Mouse (Mus musculus): Measurements from ENCODE around the gene E130116L18Rik.
"Not testable (repeated sequence)": the region's sequence is repeated elsewhere in the genome, so short reads cannot be mapped to it uniquely, and the experiment has no call there.

E130116L18Rik gene

DNA sequence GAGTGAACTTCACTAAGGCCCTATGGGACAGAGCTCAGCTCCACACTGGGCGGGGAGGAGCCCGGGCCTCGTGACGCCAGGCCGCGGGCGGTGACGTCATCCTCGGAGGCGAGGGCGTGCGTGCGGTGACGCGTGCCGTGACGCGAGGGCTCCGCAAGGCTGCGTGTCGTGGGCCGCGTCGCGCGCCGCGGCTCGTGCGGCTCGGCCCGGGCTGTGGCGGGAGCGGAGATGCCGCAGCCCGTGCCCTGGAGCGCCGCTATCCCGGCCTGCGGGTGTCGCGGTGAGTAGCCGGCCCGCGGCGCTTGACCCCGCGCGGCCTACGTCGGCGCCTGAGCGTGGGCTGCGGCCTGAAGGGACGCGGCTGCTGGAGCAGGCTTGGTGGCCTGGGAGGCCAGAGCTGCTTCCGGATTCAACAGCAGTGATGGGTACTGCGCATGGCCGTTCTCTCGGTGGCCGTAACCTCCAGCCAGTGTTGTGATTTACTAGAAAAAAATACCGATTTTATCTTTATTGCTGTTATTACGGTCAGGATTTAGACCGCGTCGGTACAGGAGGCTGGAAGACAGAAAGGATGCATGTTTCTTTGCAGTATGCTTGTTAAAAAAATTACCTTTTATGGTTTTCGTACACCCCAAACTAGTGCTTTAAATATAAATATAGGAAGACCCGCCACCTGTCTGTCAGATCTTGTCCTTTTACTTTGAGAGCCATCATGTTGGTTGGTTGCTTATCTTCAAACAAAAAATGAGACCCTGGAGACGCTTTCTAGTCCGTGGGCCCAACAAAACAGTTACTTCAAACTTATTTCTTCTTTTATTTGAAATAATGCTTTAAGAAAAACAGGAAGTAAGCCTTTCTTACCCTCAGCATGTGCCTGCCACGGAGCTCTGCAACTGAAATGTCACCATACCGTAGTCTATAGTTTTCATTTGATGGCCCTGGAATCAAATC lies at the start of gene E130116L18Rik:
E130116L18Rik (minus strand) TSS at position 402 of the 951 bp plus-strand sequence.
- peak; percentile 62 for DNase-seq (ENCODE audit: low read depth, low spot score)

DNA sequence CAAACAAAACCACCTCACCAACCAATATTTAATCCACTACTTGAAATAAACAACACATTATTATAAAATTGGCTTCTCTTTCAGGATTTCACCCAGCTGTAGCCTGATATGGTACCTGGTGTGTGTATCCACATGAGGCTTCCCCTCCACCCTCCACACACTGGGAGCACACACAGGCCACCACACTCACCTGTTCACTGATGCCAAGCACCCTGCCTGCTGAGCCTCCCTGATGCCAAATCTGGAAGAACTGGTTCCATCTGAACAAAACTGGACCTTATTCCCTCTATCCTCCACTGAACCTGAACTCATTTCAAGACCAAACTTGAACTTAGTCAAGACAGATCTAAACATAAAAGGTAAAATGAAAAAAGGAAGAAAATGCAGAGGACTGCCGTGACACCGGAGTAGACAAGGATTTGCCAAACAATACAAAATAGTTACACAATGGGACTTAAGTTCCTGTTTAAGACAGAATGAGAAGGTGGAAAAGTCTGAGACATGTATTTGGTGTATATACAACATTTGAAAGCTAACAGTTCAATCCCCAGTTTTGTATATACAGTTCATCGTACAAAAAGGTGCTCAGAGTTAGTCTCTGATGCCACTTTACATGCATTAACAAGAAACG lies 45.4 kb upstream of the E130116L18Rik start:
- no peak for DNase-seq (ENCODE audit: low read depth, low spot score)

DNA sequence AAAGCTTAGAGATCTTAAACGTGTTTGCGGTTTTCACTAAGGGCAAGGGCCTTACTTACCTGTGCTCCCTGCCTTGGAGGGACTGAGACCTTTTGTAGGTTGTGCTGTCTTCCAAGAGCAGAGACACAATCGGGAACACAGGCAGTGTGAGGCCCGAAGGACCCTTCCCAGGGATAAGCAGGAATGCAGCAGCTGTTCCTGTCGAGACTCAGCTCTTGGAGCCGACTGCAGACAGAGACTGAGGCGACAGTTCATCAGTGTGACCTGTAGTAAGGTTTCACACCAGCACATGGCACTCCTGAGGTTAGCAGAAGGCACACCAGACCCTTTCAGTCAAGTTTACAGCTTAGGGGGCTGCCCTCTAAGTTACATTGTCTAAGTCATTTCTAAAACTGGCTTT lies 39.3 kb upstream of the E130116L18Rik start:
- no peak for DNase-seq (ENCODE audit: low read depth, low spot score)

DNA sequence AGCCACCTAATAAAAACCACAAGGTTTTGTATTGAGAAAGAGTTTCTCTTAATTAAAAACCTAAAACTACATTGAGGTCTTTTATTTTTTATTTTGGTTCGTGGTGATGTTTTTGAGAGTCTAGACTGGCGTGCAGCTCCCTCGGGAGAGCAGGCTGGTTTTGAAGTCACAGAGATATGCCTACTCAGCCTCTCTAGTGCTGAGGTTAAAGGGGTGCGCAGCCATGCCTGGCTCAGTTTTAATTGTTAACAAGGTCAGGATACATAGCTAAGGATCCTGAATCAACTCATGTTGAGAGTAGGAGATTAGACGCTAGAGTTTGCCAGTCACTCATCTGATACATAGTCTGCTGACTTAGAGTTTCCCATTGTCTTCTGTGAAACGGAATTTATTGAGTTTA lies 38.5 kb upstream of the E130116L18Rik start:
- DNase-seq (ENCODE audit: low read depth, low spot score): no peak

DNA sequence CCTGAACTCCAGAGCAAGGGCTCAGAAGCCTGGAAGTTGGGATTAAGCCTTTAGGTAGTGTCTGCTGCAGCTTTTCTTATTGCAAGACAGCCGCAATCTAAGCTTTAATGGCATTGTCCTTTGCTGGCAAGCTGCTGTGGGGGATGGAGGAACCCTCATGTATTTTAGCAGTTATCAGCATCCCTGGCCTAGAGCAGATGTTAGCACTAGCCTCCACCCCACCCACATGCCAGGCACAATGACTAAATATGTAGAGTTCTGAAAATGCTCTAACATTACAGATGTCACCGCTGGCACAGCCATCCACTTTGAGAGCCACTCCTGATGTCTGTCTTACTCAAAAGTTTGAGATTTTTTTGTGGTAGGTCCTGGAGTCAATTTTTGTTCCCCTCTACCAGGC lies 33.7 kb upstream of the E130116L18Rik start:
- DNase-seq (ENCODE audit: low read depth, low spot score): peak; percentile 64

DNA sequence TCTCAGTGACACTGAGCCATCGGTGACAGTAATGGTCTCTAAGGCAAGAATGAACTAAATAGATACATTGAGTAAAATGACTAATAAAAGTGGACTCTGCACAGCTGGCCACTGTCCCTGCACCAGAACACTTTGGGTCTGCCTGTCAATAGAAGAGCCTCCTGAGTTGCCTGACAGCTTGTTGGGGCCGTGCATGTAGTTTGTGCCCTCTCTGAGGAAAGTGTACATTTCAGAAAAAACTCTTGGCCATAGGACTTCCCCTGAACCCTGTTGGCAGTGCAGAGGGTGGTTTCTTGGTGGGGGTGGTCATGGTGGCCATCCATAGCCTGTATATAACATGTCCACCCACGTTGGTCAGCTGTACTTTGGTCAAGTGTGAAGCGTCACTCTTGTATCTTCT lies 31.5 kb upstream of the E130116L18Rik start:
- no peak for DNase-seq (ENCODE audit: low read depth, low spot score)

DNA sequence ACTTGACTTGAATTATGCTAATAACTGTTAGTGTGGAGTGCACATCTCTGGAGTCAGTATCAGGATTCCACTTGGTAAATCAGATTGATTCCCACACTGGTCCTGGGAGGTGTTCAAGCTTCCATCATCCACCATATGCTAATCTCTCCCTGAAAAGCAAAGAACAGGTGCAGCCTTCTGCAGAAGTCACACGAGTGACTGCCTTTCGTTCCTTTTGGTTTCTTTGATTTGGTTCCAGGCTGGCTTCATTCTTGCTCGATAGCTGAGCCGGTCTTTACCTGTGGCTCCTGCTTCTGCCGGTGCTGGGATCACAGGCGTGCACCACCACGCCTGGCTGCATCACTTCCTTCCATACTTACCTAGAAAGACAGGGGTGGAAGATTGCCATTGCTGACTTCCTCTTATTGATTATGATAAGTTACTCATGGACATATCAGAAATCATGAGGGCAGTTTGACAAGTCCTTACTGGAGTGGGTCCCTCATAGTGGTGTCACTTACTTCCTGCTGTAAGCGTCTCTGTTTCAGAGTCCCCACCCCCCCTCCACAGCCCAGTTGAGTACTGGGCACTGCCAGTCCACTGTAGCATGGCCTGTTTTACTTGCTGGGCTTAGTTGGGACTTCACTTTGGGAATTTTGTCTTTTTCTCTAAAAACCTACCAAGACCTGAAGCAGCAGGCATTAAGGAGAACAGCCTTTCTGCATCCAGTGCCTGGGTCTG lies 30.0 kb upstream of the E130116L18Rik start:
- no peak for DNase-seq (ENCODE audit: low read depth, low spot score)

DNA sequence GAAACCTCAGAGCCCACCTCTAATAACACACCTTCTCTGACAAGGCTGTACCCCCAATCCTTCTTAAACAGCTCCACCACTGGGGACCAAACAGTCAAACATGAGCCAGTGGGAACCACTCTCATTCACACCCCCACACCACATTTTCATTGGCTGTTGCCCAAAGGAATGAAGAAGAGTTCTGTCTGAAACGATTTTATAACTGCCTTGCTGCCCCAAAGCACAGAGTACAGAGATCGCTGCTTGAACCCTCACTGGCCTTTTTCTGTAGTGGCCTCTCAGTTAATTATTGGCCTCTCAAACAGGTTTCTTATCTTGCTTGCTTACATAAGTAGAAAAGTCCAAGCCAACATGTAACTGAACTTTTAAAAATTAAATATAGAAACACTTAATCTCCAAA lies 29.5 kb upstream of the E130116L18Rik start:
- DNase-seq (ENCODE audit: low read depth, low spot score): no peak

DNA sequence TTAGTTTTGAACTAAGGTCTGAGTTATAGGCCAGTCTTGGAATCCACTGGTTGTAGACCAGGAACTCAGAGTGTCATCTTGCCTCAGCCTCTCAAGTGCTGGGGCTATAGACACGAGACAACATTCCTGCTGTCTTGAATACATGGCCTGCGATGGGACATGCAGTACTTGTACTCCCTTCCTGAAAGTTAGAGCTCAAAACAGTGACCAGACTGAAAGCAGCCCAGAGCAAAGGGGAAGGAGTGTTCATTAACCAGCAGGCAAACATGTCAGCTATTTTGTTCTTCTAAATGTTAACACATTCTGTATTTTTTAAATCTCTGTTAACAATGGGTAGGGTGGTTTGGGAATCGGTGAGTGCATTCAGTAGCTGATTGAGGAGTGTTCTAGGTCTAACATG lies 24.1 kb upstream of the E130116L18Rik start:
- DNase-seq (ENCODE audit: low read depth, low spot score): no peak

DNA sequence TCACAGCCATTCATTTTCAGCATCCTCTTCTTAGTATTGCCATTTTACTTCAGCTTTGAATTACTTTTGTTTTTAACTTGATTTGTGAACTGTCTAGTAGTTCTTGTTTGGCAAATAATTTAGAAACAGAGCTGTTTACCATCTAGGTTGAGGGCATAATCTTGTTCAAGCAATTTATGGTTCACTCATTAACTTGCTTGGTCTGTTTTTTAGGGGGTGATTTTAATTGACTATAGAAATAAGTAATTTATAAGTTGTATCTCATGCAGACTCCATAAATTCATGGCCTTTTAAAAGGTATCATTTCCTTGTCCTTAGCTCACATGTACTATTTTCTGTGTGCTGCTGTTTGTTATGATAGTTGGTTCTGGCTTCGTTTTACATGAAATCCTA lies 23.5 kb upstream of the E130116L18Rik start:
- DNase-seq (ENCODE audit: low read depth, low spot score): no peak

DNA sequence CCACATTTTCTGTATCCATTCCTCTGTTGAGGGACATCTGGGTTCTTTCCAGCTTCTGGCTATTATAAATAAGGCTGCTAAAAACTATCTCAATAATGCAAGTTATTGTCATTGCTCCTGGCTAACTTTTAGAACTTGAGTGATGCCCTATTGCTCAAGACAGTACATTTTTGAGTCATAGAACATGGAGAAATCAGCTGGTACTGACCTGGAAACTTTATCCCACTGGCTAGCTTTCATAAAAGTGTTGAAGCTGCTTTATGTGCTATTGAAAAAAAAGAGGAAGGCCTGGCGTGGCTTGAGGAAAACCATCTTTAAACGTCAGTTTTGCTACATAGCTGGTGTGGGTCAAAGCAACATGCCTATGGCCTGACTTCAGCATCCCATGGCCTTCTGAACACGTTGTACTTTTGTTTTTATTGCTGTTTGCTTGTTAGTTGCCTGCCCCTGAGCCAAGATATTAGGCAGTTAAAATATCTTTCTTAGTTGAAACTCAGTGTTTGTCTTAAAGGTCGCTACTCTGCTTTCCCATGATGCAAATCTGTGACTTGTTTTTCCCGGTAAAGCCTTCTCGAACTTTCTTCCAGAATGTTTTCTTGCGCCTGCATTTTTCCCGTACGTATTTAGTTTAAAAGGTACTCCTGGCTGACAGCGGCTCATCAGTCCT lies 23.0 kb upstream of the E130116L18Rik start:
- no peak for DNase-seq (ENCODE audit: low read depth, low spot score)

DNA sequence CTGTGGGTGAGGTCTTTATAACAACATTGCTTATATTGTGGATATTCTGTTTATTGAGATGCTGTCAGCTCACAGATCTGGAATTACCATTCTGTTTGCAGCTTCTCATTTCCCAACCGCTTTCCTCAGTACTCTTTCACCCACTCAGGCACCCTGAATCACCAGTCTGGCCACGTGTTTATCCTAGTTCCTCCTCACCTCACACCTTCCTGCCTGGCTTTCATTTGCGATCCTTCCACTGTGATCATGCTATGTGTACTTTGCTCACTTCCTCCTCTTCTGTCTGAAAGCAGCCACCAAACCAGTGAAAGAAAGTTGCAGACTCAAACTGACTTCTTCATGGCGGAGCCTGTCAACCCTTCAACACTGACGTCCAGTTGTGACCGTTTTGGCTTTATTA lies 20.1 kb upstream of the E130116L18Rik start:
- DNase-seq (ENCODE audit: low read depth, low spot score): no peak

DNA sequence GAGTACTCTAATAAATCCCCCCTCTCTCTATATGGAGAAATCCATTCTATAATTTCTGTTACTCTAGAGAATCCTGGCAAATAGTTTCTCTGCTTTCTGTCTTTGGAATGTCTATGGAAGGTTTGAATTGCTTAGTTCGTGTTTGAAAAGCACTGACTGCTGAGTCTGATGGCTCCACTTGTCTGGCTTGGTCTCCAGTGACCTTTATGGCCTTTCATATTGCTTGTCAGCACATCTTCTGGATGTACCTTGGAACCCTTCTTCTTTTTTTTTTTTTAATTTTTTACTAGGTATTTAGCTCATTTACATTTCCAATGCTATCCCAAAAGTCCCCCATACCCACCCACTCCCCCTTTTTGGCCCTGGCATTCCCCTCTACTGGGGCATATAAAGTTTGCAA lies 1.4 kb upstream of the E130116L18Rik start:
- DNase-seq (ENCODE audit: low read depth, low spot score): not testable (repeated sequence)

DNA sequence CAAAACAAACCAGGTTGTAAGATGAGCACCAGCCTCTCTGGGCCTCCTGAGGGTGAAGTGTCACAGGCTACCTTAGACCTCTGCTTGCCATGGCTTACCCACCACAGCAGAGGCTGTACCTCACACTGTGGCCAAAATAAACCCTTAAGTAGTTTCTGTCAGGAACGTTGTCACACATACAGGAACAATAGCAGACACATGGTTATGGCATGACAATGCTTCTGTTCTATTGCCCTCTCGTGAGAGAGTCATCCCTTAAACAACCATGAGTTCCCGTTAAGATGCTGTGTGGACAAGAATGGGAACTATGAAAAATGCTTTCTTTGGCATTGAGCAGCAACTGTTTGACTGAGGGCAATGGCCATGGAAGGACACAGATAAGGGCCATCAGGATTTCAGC lies 1.3 kb downstream of the E130116L18Rik start, which contains the start of gene Galnt11:
Galnt11 (plus strand) TSS at position 301 of the 400 bp plus-strand sequence.
- no peak for DNase-seq (ENCODE audit: low read depth, low spot score)

DNA sequence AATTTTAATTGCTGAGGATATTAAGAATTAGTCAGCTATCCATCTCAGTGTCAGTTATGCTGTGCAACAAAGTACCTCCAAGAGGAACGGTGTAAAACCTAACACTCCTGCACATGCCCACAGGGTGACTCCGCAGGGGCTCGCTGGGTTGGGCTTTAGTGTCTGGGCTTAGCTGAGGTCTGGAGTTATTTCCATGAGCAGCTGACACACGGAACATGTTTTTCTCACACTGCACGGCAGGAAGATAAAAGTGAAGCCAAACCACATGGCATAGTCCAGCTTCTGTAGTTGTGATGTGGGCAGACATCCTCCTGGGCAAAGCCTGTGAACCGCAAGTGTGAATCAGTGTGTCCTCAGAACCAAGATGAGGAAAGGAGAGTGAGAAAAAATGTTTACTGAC lies 7.9 kb downstream of the E130116L18Rik start:
- DNase-seq (ENCODE audit: low read depth, low spot score): peak; percentile 11

DNA sequence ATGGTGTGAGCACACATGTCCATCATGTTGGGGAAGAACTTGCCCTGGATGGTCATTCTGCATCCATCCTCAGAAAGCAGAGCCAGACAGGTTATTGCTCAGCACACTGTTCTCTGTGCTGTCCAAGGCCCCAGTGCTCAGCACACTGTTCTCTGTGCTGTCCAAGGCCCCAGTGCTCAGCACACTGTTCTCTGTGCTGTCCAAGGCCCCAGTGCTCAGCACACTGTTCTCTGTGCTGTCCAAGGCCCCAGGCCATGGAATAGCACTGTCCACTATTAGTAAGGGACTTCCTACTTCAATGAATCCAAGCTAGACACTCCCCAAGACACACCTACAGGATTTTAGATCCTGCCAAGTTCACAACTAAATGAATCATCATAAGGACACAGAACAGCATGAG lies 9.7 kb downstream of the E130116L18Rik start:
- peak; percentile 8 for DNase-seq (ENCODE audit: low read depth, low spot score)

DNA sequence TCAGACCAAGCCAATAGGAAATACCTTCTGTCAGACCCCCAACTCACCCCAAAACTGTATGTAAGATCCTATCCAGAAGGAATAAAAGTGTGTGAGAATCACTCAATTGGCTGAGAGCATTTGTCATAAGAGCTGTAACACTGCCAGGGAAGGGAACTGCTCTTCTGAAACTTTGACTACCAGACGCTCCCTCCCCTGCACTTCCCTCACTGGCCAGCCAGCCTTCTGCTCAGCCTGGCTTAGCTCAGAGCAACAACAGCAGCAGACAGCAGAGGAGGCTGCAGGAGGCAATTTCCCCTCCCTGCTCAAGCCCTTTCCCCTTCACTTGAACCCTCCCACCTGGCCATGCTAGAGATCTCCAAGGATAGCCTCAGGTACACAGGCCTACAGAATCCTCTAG lies 11.1 kb downstream of the E130116L18Rik start:
- DNase-seq (ENCODE audit: low read depth, low spot score): peak; percentile 38

DNA sequence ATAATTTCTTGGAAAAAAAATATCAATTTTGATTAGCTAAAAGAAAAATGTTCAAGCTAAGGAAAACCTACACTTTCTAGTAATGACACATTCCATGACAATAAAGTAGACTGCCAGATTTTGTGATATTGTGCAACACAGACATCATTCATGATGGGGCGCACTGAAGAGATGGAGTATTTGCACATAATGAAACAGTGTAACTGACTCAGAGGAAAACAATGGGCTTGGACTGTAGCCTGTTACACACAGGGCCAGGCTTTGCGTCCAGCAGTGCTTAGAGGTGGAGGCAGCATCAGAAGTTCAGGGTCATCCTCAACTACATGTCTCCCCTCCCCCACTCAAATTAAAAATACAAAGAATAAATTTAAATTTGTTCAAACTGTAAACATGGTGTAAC lies 32.4 kb downstream of the E130116L18Rik start:
- DNase-seq (ENCODE audit: low read depth, low spot score): no peak

DNA sequence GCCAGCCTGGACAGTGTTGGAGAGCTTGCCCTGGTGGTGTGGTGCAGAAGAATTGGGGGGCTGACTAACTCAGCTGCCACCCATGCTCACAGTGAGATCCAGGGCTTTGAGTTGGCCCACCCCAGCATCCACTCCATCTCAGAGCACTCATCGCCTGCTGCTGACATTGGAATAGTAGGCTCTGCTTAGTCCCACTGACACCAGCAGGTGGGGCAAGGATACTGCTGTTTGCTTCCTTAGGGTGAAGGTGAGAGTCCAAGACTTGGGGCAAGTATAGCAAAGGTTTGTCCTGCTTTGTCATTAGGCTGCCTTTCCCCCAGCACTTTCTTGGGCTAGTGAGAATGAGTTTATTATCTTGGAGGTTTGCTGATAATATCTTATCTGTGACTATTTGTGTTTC lies 34.2 kb downstream of the E130116L18Rik start:
- DNase-seq (ENCODE audit: low read depth, low spot score): no peak

DNA sequence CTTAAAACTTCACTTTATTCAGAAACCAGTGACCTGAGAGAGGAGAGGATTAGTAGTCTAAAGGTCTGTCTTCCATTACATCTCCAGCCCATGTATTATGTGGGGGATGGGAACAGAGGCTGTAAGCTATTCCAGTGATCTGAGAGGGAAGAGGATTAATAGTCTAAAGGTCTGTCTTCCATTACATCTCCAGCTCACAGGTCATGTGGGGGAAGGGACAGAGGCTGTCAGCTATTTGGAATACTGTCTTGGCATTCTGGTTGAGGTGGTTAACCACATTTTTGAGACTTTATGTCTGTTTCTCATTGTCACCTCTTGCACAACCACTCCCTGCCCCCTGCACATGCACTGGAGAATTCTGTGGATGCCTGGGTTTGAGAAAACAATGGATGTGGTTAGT lies 35.2 kb downstream of the E130116L18Rik start:
- DNase-seq (ENCODE audit: low read depth, low spot score): no peak

DNA sequence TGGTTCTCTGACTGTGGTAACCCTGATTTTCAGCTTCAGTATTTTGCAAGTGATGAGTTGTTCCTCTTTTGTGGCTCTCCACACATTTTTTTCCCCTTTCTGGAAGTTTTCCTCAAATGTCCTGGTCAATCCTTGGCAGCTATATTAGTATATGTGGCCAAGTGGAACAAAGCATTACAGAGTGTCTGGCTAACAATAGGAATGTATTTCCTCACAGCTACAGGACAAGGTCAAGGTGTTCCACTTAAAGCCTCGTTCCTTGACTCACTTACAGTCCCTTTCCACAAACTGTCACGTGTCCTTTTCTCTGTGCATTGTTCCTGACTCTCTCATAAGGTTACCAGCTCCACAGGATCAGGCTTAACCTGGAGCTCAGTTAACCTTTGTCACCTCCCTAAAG lies 38.4 kb downstream of the E130116L18Rik start:
- no peak for DNase-seq (ENCODE audit: low read depth, low spot score)

DNA sequence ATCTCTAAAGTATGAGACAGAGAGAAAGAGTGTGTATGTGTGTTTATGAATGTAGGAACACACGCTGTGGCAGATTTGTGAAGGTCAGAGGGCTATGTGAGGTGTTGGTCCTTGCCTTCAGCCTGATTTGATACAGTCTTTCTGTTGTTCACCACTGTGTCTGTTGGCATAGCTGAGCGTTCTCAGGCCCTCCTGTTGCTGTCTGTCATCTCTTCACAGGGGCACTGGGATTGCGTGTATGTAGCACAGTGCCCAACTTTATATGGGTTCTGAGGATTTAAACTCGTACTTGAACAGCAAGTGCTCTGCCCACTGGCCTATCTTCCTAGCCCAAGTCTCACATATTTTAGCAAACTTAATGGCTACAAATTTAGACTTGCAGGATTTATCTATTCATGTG lies 39.4 kb downstream of the E130116L18Rik start:
- no peak for DNase-seq (ENCODE audit: low read depth, low spot score)
